Mouse (Mus musculus) cortical plate, adult 2 months (tissue): Measurements from ENCODE around the gene Msi2. TPM values are rescaled to one million over a fixed set of nuclear protein-coding genes. Genes with fewer than 3 reads are reported as not detected.
A peak's percentile ranks its signal among the peaks of the same experiment; 100 is the strongest.

ENCODE experiments used
- H3K27ac ChIP-seq: fragments of 200-500 bp; 2 replicates; pipeline ENCODE4 v1.5.1; 2012; ENCODE audit warnings: low read length, control low read depth, inconsistent platforms; ENCODE audit not compliant: insufficient read depth
- H3K4me1 ChIP-seq: fragments of 200-500 bp; 2 replicates; pipeline ENCODE4 v1.6.1; 2011; ENCODE audit warnings: low read length; ENCODE audit not compliant: control insufficient read depth, insufficient read depth
- H3K4me3 ChIP-seq: fragments of 200-500 bp; 2 replicates; pipeline ENCODE4 v1.5.1; 2011; ENCODE audit warnings: mild to moderate bottlenecking, low read length, control low read depth; ENCODE audit not compliant: insufficient read depth
- CTCF ChIP-seq: fragments of 200-500 bp; IDR thresholded peaks from 2 replicates; pipeline ENCODE4 v1.5.1; 2011; ENCODE audit warnings: mild to moderate bottlenecking, control low read depth, low read length; ENCODE audit not compliant: insufficient read depth; ENCODE audit errors: extremely low read depth
- POLR2A ChIP-seq: fragments of 200-500 bp; IDR thresholded peaks from 2 replicates; pipeline ENCODE4 v1.6.1; 2011; ENCODE audit warnings: mild to moderate bottlenecking, low read length, control low read depth; ENCODE audit not compliant: insufficient read depth; ENCODE audit errors: extremely low read depth
- polyA plus RNA-seq: library from polyadenylated mRNA; depleted of rRNA; stranded (reverse); fragments of >200 nt; gene quantifications from 2 replicates; pipeline ENCODE4 v1.2.3, GENCODE M21; 2012

The Msi2 gene
- polyA plus RNA-seq, 1 experiment: 57.5 TPM

- no peaks in the 10 kb centered on the region for H3K4me1 ChIP-seq
- H3K4me3 ChIP-seq: no peak overlapping the region
- TF ChIP-seq CTCF (no peak), POLR2A (no peak)
- no peak overlapping the region for H3K27ac ChIP-seq
Observed at GRCm38 (mm10) chr11:88424034-88424767, 294.1 kb downstream of the Msi2 start.

- no peak for TF ChIP-seq POLR2A
- TF ChIP-seq CTCF: no peak
- Histone ChIP-seq H3K27ac (no peak overlapping the region), H3K4me1 (no peaks in the 10 kb centered on the region), H3K4me3 (no peak overlapping the region)
Observed at GRCm38 (mm10) chr11:88421057-88421578, 297.2 kb downstream of the Msi2 start.

- no peak for TF ChIP-seq POLR2A
- TF ChIP-seq CTCF: no peak
- Histone ChIP-seq H3K4me3 (no peak overlapping the region), H3K27ac (no peak overlapping the region), H3K4me1 (no peaks in the 10 kb centered on the region)
Observed at GRCm38 (mm10) chr11:88419657-88420366, 298.5 kb downstream of the Msi2 start.

- H3K4me1 ChIP-seq: no peaks in the 10 kb centered on the region
- no peak for TF ChIP-seq POLR2A
- TF ChIP-seq CTCF: no peak
- H3K27ac ChIP-seq: no peak overlapping the region
- H3K4me3 ChIP-seq: no peak overlapping the region
Observed at GRCm38 (mm10) chr11:88419064-88419463, 299.2 kb downstream of the Msi2 start.

- Histone ChIP-seq H3K4me1 (no peaks in the 10 kb centered on the region), H3K4me3 (no peak overlapping the region), H3K27ac (no peak overlapping the region)
- no peak for TF ChIP-seq CTCF
- TF ChIP-seq POLR2A: no peak
Observed at GRCm38 (mm10) chr11:88414157-88414870, 304.0 kb downstream of the Msi2 start.

- TF ChIP-seq POLR2A (no peak), CTCF (peak; percentile 75)
- no peaks in the 10 kb centered on the region for H3K4me1 ChIP-seq
- no peak overlapping the region for H3K4me3 ChIP-seq
- H3K27ac ChIP-seq: no peak overlapping the region
Observed at GRCm38 (mm10) chr11:88412423-88413094, 305.8 kb downstream of the Msi2 start.

- Histone ChIP-seq H3K27ac (no peak overlapping the region), H3K4me3 (no peak overlapping the region), H3K4me1 (peaks cover 6% of the 10 kb centered on the region)
- TF ChIP-seq POLR2A (no peak), CTCF (no peak)
Observed at GRCm38 (mm10) chr11:88408305-88408704, 310.0 kb downstream of the Msi2 start.

GRCm38 (mm10) chr11:88406408-88406915 is 311.9 kb downstream of the Msi2 start:
- TF ChIP-seq CTCF (no peak), POLR2A (no peak)
- H3K4me1 ChIP-seq: peaks cover 6% of the 10 kb centered on the region
- no peak overlapping the region for H3K27ac ChIP-seq
- H3K4me3 ChIP-seq: no peak overlapping the region
